Mouse (Mus musculus): Measurements from ENCODE around the gene Prodh2. TPM values are rescaled to one million over a fixed set of nuclear protein-coding genes. Genes with fewer than 3 reads are reported as not detected.
"Not testable (repeated sequence)": the region's sequence is repeated elsewhere in the genome, so short reads cannot be mapped to it uniquely, and the experiment has no call there.

Gene Prodh2
- total RNA-seq (2021), result not detected
- long read RNA-seq, experiment 1, result 0 reads
- long read RNA-seq, experiment 2, result 0 reads

DNA sequence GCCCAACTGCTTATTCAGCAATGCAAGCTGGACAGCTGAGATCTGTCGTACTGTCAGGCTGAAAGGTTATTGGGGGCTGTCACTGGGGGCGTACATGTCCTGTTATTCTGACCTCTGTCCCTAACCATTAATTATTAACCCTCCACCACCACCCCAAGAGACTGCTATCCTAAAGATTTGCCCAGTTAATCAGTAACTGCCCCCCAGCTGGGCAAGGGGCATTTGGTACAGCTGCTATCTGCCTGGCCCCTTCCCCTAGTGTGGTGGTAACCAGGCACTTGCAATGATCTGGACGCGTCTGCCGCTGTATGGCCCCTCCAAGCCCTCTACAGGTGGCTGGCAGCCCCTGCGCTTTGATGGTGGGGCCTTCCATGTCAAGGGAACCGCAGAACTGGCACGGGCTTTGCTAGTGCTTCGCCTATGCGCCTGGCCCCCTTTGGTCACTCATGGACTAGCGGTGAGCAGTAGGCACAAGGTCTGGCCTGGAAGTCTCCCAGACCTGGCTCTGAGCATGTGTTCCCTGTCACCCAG lies at the start of gene Prodh2:
Prodh2 (plus strand) TSS at position 222 of the 531 bp plus-strand sequence.
- DNase-seq, result no peak
- intact Hi-C loops (cut with DNase I; ENCODE audit: low total_unique reads), result no loop called here

DNA sequence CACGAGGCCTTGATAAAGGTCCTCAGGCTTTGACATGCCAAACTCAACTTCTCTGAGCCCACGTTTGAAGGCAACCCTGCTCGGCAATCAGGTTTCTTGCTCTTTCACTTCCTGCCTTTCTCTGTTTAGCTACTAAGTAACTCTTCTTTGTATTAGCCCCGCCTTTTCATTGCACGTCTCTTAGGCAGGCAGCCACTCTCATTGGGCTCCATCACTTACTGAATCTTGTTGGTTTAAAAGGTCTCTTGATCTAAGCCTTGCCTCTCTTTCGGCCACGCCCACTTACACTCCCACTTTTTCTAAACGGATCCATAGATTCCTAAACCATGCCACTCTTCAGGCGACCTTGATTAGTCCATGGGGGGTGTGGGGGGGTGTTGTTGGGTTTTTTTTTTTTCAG lies 49.7 kb upstream of the Prodh2 start:
- intact Hi-C loops (cut with DNase I; ENCODE audit: low total_unique reads), result no loop called here

GRCm38 (mm10) chr7:30444154-30444970 lies 49.1 kb upstream of the Prodh2 start:
- intact Hi-C loops (cut with DNase I; ENCODE audit: low total_unique reads), result no loop called here
- DNase-seq, result no peak

More for the DNA sequence above, 49.7 kb upstream of the Prodh2 start:
- no peak for DNase-seq

DNA sequence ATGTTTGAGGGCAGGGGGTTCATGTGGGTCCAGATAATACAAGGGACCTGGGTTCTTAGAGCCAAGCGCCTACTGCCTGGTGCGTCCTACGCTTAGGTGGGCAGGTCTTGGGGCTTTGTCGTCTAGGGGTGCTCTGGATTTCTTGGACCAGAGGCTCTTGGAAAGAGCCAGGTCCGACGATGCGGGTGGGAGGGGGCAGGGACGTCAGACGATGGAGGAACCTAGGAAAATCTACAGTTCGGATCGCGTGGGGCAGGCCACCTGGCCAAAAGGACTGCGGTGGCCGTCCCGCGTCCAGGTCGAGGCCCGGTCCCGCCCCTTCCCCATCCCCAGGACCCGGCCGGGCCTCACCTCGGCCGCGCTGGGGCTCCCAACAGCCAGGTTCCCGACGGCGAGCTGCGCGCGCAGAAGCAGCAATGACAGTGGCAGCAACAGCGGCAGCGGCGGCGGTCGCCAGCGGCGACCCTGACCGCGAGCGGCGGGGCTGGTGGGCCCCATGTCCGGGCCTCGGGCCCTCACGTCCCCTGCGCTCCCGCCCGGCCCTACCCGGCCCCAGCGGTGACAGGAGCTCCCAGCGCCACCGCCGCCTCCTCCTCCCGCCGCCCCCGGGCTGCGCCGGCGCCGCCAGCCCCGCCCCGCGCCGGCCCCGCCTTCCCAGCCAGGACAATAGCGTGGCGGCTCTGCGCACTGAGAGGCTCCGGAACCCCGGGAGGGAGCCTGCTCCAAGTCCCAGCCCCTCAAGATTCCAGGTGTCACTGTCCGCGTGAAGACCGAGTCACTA lies 48.3 kb upstream of the Prodh2 start, which contains the start of gene Aplp1:
Aplp1 (minus strand) TSS at position 565 of the 781 bp plus-strand sequence.
- intact Hi-C loops (cut with DNase I; ENCODE audit: low total_unique reads), result no loop called here
- peak; percentile 36 for DNase-seq

DNA sequence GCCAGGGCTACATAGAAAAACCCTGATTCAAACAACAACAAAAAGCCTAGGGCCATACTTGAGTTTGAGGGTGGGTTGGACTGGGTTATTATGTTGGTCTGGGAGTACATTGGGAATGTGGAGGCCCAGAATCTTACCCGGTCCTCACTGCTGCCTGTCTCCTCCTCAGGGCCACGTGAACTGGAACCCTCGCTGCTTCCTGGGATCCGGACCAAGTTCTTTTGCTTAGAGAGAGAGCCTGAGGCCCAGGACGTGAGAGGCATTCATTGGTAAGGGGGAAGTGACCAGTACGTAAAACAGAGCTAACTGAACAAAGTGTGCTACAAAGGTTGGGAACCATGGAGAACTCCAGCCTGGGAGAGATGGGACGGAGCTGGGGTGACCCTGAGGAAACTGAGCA lies 43.2 kb upstream of the Prodh2 start:
- intact Hi-C loops (cut with DNase I; ENCODE audit: low total_unique reads), result no loop called here
- no peak for DNase-seq

- intact Hi-C loops (cut with DNase I; ENCODE audit: low total_unique reads), result no loop called here
- no peak for DNase-seq
These were observed 40.1 kb upstream of the Prodh2 start for GRCm38 (mm10) chr7:30453327-30453726.

GRCm38 (mm10) chr7:30453766-30454165 lies 39.7 kb upstream of the Prodh2 start:
- intact Hi-C loops (cut with DNase I; ENCODE audit: low total_unique reads), result no loop called here
- no peak for DNase-seq

- no peak for DNase-seq
- intact Hi-C loops (cut with DNase I; ENCODE audit: low total_unique reads), result no loop called here
These were observed 39.2 kb upstream of the Prodh2 start for GRCm38 (mm10) chr7:30454259-30454658.

DNA sequence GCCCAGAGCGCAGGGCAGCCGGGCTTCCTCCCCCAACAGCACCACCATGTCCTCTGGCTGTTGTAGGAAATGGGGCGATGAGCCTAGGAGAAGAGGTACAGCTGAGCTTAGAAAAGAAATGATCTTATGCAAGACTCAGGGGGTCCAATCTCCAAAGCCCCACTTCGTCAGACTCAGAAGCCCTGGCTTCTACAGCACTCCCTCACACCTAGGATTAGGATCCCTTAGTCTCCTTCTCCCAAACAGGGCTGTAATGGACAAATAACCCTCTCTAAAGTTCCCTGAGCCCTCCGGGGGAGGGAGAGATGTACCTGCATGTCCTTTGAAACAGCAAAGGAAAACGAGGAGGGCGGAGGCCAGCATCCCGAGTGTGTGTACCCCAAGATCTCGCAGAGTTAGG lies 36.9 kb upstream of the Prodh2 start:
- no peak for DNase-seq
- intact Hi-C loops (cut with DNase I; ENCODE audit: low total_unique reads), result no loop called here

DNA sequence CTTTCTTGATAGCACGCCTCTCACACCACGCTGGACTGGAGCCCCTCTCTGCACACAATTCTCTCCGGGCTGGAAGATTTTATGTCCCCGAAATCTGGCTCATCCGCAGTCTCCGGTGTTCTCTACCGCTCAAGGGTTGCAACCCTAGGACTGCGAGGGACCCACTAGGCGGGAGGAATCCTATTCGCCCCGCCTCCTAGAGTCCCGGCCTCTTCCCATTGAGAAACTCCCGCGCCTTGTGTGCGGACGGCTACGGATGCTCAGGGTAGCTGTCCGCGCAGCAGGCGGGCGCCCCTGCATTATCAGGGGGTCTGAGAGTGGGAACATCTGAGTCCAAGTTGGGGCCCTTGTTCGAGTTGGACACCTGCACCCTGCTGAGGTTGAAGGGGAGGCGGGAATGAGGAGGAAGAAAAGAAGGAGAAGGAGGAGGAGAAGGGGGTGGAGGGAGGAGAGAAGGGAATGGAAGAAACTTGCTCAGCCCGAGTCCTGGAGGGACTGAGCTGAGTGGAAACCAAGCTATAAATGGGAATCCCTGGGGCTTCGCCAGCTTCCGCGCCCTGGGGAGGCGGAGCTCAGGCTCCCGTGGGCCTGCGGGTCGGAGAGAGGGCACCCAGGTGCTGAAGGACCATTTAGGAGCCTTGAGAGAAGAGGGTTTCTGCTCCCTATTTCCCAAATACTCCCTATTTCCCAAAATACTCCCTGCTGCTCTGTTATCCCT lies 36.4 kb upstream of the Prodh2 start:
- intact Hi-C loops (cut with DNase I; ENCODE audit: low total_unique reads), result no loop called here
- no peak for DNase-seq

GRCm38 (mm10) chr7:30457629-30458330 lies 35.6 kb upstream of the Prodh2 start, which contains the start of the genes Kirrel2 and Nphs1:
Gene Kirrel2 (minus strand): TSS chr7:30457690.
Gene Nphs1 (plus strand): TSS chr7:30458315.
- intact Hi-C loops (cut with DNase I; ENCODE audit: low total_unique reads), result no loop called here
- DNase-seq, result no peak

DNA sequence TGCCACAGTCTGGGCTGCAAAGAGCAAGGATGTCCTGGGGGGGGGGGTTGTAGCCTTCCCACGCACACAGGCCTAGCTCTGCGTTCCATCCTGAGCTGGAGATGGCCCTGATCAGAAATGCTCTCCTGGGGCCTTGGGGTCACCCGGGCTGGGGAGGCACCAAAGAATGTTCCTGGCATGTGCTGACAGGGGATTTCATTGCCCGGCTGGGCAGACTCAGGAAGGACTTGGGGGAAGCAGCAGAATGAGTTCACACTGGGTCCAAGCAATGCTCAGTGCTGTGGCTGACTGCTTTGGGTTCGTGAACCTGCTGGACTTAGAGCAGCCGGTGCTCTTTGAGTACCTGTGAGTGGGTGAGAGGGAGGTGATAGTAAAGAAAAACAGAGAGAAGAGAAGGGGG lies 33.9 kb upstream of the Prodh2 start:
- no peak for DNase-seq
- intact Hi-C loops (cut with DNase I; ENCODE audit: low total_unique reads), result no loop called here

GRCm38 (mm10) chr7:30463568-30463967 lies 29.9 kb upstream of the Prodh2 start:
- intact Hi-C loops (cut with DNase I; ENCODE audit: low total_unique reads), result no loop called here
- no peak for DNase-seq

DNA sequence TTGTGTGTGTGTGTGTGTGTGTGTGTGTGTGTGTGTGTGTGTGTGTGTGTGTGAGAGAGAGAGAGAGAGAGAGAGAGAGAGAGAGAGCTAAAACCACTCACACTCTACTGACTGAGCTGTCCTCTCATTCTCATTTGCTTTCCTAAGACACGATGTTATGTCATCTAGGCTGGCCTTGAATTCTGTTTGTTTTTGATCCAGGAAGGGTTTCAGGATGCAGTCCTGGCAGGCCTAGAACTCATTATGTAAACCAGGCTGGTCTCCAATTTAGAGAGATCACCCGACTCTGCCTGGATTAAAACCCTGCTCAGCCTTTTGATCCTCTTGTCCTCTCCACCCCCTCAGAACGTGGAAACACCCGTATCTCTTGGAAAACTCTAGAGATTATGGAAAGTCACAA lies 29.4 kb upstream of the Prodh2 start:
- DNase-seq, result no peak
- intact Hi-C loops (cut with DNase I; ENCODE audit: low total_unique reads), result no loop called here

DNA sequence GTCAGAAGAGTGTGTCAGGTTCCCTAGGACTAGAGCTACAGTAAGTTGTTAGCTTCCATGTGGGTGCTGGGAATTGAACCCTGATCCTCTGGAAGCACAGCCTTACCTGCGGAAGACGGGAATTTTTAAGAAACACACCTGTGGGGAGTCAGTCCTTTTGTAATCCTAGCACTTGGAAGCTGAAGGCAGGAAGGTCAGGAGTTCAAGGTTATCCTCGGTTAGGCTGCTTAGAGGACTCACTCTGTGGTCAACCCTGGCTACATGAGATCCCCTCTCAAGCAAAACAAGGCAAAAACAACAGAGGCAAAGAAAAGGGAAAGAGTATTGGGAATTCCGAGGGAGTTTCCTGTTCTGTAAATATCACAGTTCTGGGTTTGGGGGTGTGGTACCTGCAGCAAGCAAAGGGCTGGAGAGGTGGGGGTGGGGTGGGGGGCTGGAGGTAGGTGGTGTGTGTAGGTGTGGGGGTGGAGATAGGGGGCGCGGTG lies 28.6 kb upstream of the Prodh2 start:
- intact Hi-C loops (cut with DNase I; ENCODE audit: low total_unique reads), result no loop called here
- no peak for DNase-seq

DNA sequence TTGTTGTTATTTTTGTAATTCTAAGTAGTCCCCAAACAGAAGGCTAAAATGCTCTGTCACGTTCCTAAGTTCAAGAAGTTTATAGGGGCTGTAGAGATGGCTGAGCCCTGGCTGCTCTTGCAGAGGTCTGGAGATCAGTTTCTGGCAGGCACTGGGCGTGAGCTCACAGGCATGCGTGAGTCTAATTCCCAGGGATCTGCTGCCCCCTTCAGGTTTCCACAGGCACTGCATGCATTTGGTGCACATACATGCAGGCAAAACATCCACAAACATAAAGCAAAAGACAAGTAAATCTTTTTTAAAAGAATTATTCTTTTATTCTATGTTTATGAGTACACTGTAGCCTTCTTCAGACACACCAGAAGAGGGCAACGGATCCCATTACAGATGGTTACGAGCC lies 21.0 kb upstream of the Prodh2 start:
- no peak for DNase-seq
- intact Hi-C loops (cut with DNase I; ENCODE audit: low total_unique reads), result no loop called here

DNA sequence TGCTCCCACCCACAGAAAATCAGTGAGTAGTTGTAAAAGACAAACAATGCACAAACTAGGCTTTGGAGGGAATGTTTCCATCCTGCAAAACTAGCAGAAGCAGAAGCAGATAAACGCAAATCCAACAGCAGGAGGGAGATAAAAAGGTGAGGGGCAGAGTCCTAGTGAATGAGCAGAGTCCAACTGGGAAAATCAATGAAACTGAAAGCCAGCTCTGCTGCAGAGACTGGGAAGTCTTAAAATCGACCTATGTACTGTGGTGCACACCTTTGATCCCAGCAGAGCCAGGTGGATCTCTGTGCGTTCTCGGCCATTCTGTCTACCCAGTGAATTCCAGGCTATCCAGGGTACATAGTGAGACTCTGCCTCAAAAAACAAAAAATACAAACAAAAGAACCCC lies 18.4 kb upstream of the Prodh2 start:
- no peak for DNase-seq
- intact Hi-C loops (cut with DNase I; ENCODE audit: low total_unique reads), result no loop called here

DNA sequence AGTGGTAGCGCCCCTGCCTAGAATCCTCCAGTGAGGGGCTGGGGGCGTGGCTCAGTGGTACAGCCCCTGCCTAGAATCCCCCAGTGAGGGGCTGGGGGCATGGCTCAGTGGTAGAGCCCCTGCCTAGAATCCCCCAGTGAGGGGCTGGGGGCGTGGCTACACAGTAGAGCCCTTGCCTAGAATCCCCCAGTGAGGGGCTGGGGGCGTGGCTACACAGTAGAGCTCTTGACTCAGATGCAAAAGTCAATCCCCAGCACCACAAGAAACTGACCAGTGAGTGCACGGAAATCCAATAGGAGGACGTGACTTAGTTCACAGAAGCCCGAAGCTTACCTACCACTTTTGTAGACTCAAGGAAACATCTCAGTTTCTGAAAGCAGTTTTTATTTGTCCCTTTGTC lies 17.3 kb upstream of the Prodh2 start:
- DNase-seq; intact Hi-C loops (cut with DNase I; ENCODE audit: low total_unique reads): not testable (repeated sequence)

All from gastrocnemius, postnatal 14 days (tissue).